Mouse (Mus musculus) hindbrain, embryonic 14.5 days (tissue): ENCODE measurements around the gene Epha8. TPM values are rescaled to one million over a fixed set of nuclear protein-coding genes. Genes with fewer than 3 reads are reported as not detected.

Source experiments
- ATAC-seq: fragments of 200-750 bp; cut with Nextera tagmentation; 2 replicates; pipeline ENCODE4 v1.8.0; 2017; ENCODE audit warnings: moderate number of reproducible peaks, mild to moderate bottlenecking, moderate TSS enrichment, moderate library complexity; ENCODE audit not compliant: low FRiP score
- DNase-seq: peaks from one replicate; pipeline ENCODE4 v3.0.0-alpha.2; 2015; ENCODE audit warnings: low spot score
- H3K27ac ChIP-seq: fragments of 300-500 bp; sonication (generic); 2 replicates; pipeline ENCODE4 v1.5.1; 2014; ENCODE audit warnings: mild to moderate bottlenecking, moderate library complexity
- H3K27me3 ChIP-seq: fragments of 300-500 bp; sonication (generic); 2 replicates; pipeline ENCODE4 v1.6.1; 2014; ENCODE audit warnings: mild to moderate bottlenecking, low read length, mixed read lengths; ENCODE audit not compliant: control insufficient read depth, insufficient read depth
- H3K36me3 ChIP-seq: fragments of 300-500 bp; sonication (generic); replicated peaks from 2 replicates; pipeline ENCODE4 v1.6.1; 2014; ENCODE audit not compliant: control insufficient read depth, insufficient read depth
- H3K4me1 ChIP-seq: fragments of 300-500 bp; sonication (generic); replicated peaks from 2 replicates; pipeline ENCODE4 v1.6.1; 2014; ENCODE audit warnings: antibody characterized with exemption, low read length, mixed read lengths; ENCODE audit not compliant: control insufficient read depth, insufficient read depth
- H3K4me2 ChIP-seq: fragments of 300-500 bp; sonication (generic); replicated peaks from 2 replicates; pipeline ENCODE4 v1.6.1; 2014; ENCODE audit warnings: mild to moderate bottlenecking, moderate library complexity
- H3K4me3 ChIP-seq: fragments of 300-500 bp; sonication (generic); replicated peaks from 2 replicates; pipeline ENCODE4 v1.5.1; 2014; ENCODE audit warnings: mild to moderate bottlenecking, low read length
- H3K9ac ChIP-seq: fragments of 300-500 bp; sonication (generic); 2 replicates; pipeline ENCODE4 v1.6.1; 2014
- H3K9me3 ChIP-seq: fragments of 300-500 bp; sonication (generic); 2 replicates; pipeline ENCODE4 v1.6.1; 2016; ENCODE audit warnings: low read length; ENCODE audit not compliant: control insufficient read depth
- WGBS: fragments of 180-500 bp; shearing (Covaris S2); extraction: QIAGEN DNeasy Blood & Tissue Kit; methylation state at CpG from one replicate; pipeline ENCODE4 v1.1.7; 2014; 5-methylcytosine and 5-hydroxymethylcytosine counted together
- polyA plus RNA-seq: library from polyadenylated mRNA; unstranded; fragments of >200 nt; fragmentation: Nextera tagmentation; extraction: Ambion mirVana; gene quantifications from 2 replicates; pipeline ENCODE4 v1.2.1, GENCODE M21; 2014

Epha8 gene
- polyA plus RNA-seq, 1 experiment from 2014 or later = 15.5 TPM

- ATAC-seq (no peak), DNase-seq (no peak)
- Histone ChIP-seq H3K27me3 (peaks cover 33% of the 10 kb centered on the region), H3K9me3 (no peaks in the 10 kb centered on the region), H3K4me3 (no peak within 1 kb of the TSS), H3K36me3 (no peaks in the 10 kb centered on the region), H3K27ac (no peak within 1 kb of the TSS), H3K9ac (no peak within 1 kb of the TSS), H3K4me2 (no peak within 1 kb of the TSS), H3K4me1 (0 out of 2 replicates have a peak, but pooled peaks cover 2% of the 10 kb centered on the region)
- WGBS = 84% methylated on average over 9 of the region's 9 CpGs
Measured at GRCm38 (mm10) chr4:136898637-136899036, 58.0 kb downstream of the Epha8 start, which contains the start of gene C1qa. C1qa (minus strand) TSS chr4:136898803.

GRCm38 (mm10) chr4:136898084-136898598, 58.5 kb downstream of the Epha8 start:
- no peaks in the 10 kb centered on the region for H3K9me3 ChIP-seq
- H3K9ac ChIP-seq = no peak overlapping the region
- no peak for ATAC-seq
- H3K27ac ChIP-seq = no peak overlapping the region
- H3K4me2 ChIP-seq = no peak overlapping the region
- H3K36me3 ChIP-seq = no peaks in the 10 kb centered on the region
- no peak for DNase-seq
- no peak overlapping the region for H3K4me3 ChIP-seq
- peaks cover 29% of the 10 kb centered on the region for H3K27me3 ChIP-seq
- 0 out of 2 replicates have a peak, but pooled peaks cover 2% of the 10 kb centered on the region for H3K4me1 ChIP-seq
- 64% methylated on average over 9 of the region's 9 CpGs for WGBS

- Histone ChIP-seq H3K4me3 (no peak overlapping the region), H3K9ac (no peak overlapping the region), H3K4me2 (peak overlapping the region; percentile 4; the same call in 1 of the 2 replicates), H3K27ac (no peak overlapping the region), H3K9me3 (no peaks in the 10 kb centered on the region), H3K27me3 (peaks cover 29% of the 10 kb centered on the region), H3K4me1 (0 out of 2 replicates have a peak, but pooled peaks cover 2% of the 10 kb centered on the region), H3K36me3 (no peaks in the 10 kb centered on the region)
- ATAC-seq (no peak), DNase-seq (no peak)
- 36% methylated on average over 10 of the region's 10 CpGs for WGBS
Measured at GRCm38 (mm10) chr4:136896461-136896860, 60.2 kb downstream of the Epha8 start.

GRCm38 (mm10) chr4:136895861-136896260, 60.8 kb downstream of the Epha8 start:
- H3K4me1 ChIP-seq = 0 out of 2 replicates have a peak, but pooled peaks cover 2% of the 10 kb centered on the region
- no peak for ATAC-seq
- 0 out of 2 replicates have a peak overlapping the region, but pooled peaks have one; percentile 3 for H3K4me3 ChIP-seq
- no peaks in the 10 kb centered on the region for H3K9me3 ChIP-seq
- H3K27me3 ChIP-seq = peaks cover 29% of the 10 kb centered on the region
- H3K4me2 ChIP-seq = peak overlapping the region; percentile 4; the same call in 1 of the 2 replicates
- WGBS = 4% methylated on average over 15 of the region's 15 CpGs
- H3K36me3 ChIP-seq = no peaks in the 10 kb centered on the region
- no peak for DNase-seq
- H3K9ac ChIP-seq = no peak overlapping the region
- H3K27ac ChIP-seq = no peak overlapping the region

- 73% methylated on average over 4 of the region's 4 CpGs for WGBS
- Histone ChIP-seq H3K4me1 (0 out of 2 replicates have a peak, but pooled peaks cover 2% of the 10 kb centered on the region), H3K36me3 (no peaks in the 10 kb centered on the region), H3K9me3 (no peaks in the 10 kb centered on the region), H3K4me2 (no peak overlapping the region), H3K27ac (no peak overlapping the region), H3K4me3 (no peak overlapping the region), H3K27me3 (peaks cover 29% of the 10 kb centered on the region), H3K9ac (no peak overlapping the region)
- ATAC-seq (no peak), DNase-seq (no peak)
Measured at GRCm38 (mm10) chr4:136894821-136895220, 61.8 kb downstream of the Epha8 start.

GRCm38 (mm10) chr4:136893691-136894543, 62.7 kb downstream of the Epha8 start:
- Histone ChIP-seq H3K27ac (no peak overlapping the region), H3K9me3 (no peaks in the 10 kb centered on the region), H3K36me3 (no peaks in the 10 kb centered on the region), H3K4me3 (no peak overlapping the region), H3K4me2 (no peak overlapping the region), H3K27me3 (peaks cover 29% of the 10 kb centered on the region), H3K9ac (no peak overlapping the region), H3K4me1 (0 out of 2 replicates have a peak, but pooled peaks cover 2% of the 10 kb centered on the region)
- WGBS = 5% methylated on average over 9 of the region's 9 CpGs
- DNase-seq (peak; percentile 82), ATAC-seq (peak; percentile 78; the same call in 1 of the 2 replicates)

GRCm38 (mm10) chr4:136892811-136893210, 63.8 kb downstream of the Epha8 start, which contains the start of gene C1qc:
C1qc (minus strand) TSS chr4:136893065.
- Histone ChIP-seq H3K36me3 (no peaks in the 10 kb centered on the region), H3K27me3 (peaks cover 29% of the 10 kb centered on the region), H3K9ac (no peak within 1 kb of the TSS), H3K4me3 (no peak within 1 kb of the TSS), H3K4me1 (0 out of 2 replicates have a peak, but pooled peaks cover 2% of the 10 kb centered on the region), H3K4me2 (no peak within 1 kb of the TSS), H3K27ac (no peak within 1 kb of the TSS), H3K9me3 (no peaks in the 10 kb centered on the region)
- 71% methylated on average over 5 of the region's 5 CpGs for WGBS
- DNase-seq (no peak), ATAC-seq (no peak)

GRCm38 (mm10) chr4:136892371-136892770, 64.2 kb downstream of the Epha8 start:
- no peak for ATAC-seq
- no peaks in the 10 kb centered on the region for H3K9me3 ChIP-seq
- H3K9ac ChIP-seq = no peak overlapping the region
- peaks cover 25% of the 10 kb centered on the region for H3K27me3 ChIP-seq
- 64% methylated on average over 7 of the region's 7 CpGs for WGBS
- H3K4me2 ChIP-seq = no peak overlapping the region
- no peaks in the 10 kb centered on the region for H3K36me3 ChIP-seq
- H3K4me1 ChIP-seq = 0 out of 2 replicates have a peak, but pooled peaks cover 2% of the 10 kb centered on the region
- H3K4me3 ChIP-seq = no peak overlapping the region
- DNase-seq = no peak
- no peak overlapping the region for H3K27ac ChIP-seq

- ATAC-seq = no peak
- H3K9ac ChIP-seq = no peak overlapping the region
Measured at GRCm38 (mm10) chr4:136891115-136891514, 65.5 kb downstream of the Epha8 start.

More at GRCm38 (mm10) chr4:136891115-136891514, 65.5 kb downstream of the Epha8 start:
- WGBS = 86% methylated on average over 4 of the region's 4 CpGs
- H3K27me3 ChIP-seq = peaks cover 13% of the 10 kb centered on the region
- no peak overlapping the region for H3K27ac ChIP-seq
- H3K36me3 ChIP-seq = no peaks in the 10 kb centered on the region
- H3K9me3 ChIP-seq = no peaks in the 10 kb centered on the region
- no peak overlapping the region for H3K4me3 ChIP-seq
- peaks cover 7% of the 10 kb centered on the region for H3K4me1 ChIP-seq
- H3K4me2 ChIP-seq = no peak overlapping the region
- no peak for DNase-seq
